Mouse (Mus musculus) gastrocnemius, adult 2 months (tissue): ENCODE measurements around the gene Cux2. TPM values are rescaled to one million over a fixed set of nuclear protein-coding genes. Genes with fewer than 3 reads are reported as not detected.
A peak's percentile ranks its signal among the peaks of the same experiment; 100 is the strongest.

Experiments
- DNase-seq: peaks from one replicate; pipeline ENCODE4 v3.0.0; 2022
- H3K27ac ChIP-seq: fragments of 200-600 bp; 2 replicates; pipeline ENCODE4 v1.8.1; 2022; ENCODE audit warnings: mild to moderate bottlenecking
- H3K4me3 ChIP-seq: fragments of 200-600 bp; 2 replicates; pipeline ENCODE4 v1.8.1; 2022; ENCODE audit warnings: mild to moderate bottlenecking, moderate library complexity
- CTCF ChIP-seq: fragments of 200-600 bp; IDR thresholded peaks from 2 replicates; pipeline ENCODE4 v1.8.1; 2022; ENCODE audit warnings: antibody characterized with exemption, mild to moderate bottlenecking, moderate library complexity
- intact Hi-C: fragments of 180-260 bp; cut with DNase I; formaldehyde crosslinking; loops from one replicate; pipeline ENCODE4 v1.15.1; 2025
- total RNA-seq, 2 experiments: library from RNA; stranded (reverse); gene quantifications; 2 replicates each; pipeline ENCODE4 v1.2.3; 2021

The Cux2 gene
- total RNA-seq, 2 experiments from 2014 or later: 3.9 to 6.0 TPM

GRCm38 (mm10) chr5:121968416-121968815 lies 81.5 kb downstream of the Cux2 start:
- no peak for TF ChIP-seq CTCF
- no peak overlapping the region for H3K27ac ChIP-seq

GRCm38 (mm10) chr5:121967520-121967919 lies 82.4 kb downstream of the Cux2 start:
- DNase-seq: no peak
- TF ChIP-seq CTCF: no peak
- Histone ChIP-seq H3K4me3 (no peak overlapping the region), H3K27ac (no peak overlapping the region)
- intact Hi-C loops: no loop called here

More at GRCm38 (mm10) chr5:121968416-121968815, 81.5 kb downstream of the Cux2 start:
- intact Hi-C loops: no loop called here
- no peak for DNase-seq
- no peak overlapping the region for H3K4me3 ChIP-seq

- Histone ChIP-seq H3K4me3 (no peak overlapping the region), H3K27ac (peak overlapping the region; percentile 71)
- peak; percentile 73 for DNase-seq
- TF ChIP-seq CTCF: no peak
- intact Hi-C loops: no loop called here
Observed at GRCm38 (mm10) chr5:121966940-121967339, 83.0 kb downstream of the Cux2 start.

GRCm38 (mm10) chr5:121962974-121963373 lies 86.9 kb downstream of the Cux2 start:
- intact Hi-C loops: loop anchor here (5.0 kb wide), 1 partner anchor 34 kb away; no protein-coding TSS in a partner anchor
- no peak for DNase-seq
- no peak overlapping the region for H3K4me3 ChIP-seq
- no peak for TF ChIP-seq CTCF
- peak overlapping the region; percentile 35; the same call in 1 of the 2 replicates for H3K27ac ChIP-seq

- Histone ChIP-seq H3K27ac (peak overlapping the region; percentile 51), H3K4me3 (no peak overlapping the region)
- peak; percentile 33 for DNase-seq
- intact Hi-C loops: loop anchor here (5.0 kb wide), 1 partner anchor 35 kb away; no protein-coding TSS in a partner anchor
- no peak for TF ChIP-seq CTCF
Observed at GRCm38 (mm10) chr5:121962359-121962758, 87.5 kb downstream of the Cux2 start.

- TF ChIP-seq CTCF: no peak
- no peak for DNase-seq
- intact Hi-C loops: loop anchor here (5.0 kb wide), 1 partner anchor 36 kb away; no protein-coding TSS in a partner anchor
- H3K27ac ChIP-seq: no peak overlapping the region
- no peak overlapping the region for H3K4me3 ChIP-seq
Observed at GRCm38 (mm10) chr5:121961256-121961655, 88.6 kb downstream of the Cux2 start.

- intact Hi-C loops: loop anchor here (5.0 kb wide), 1 partner anchor 38 kb away; no protein-coding TSS in a partner anchor
- Histone ChIP-seq H3K4me3 (no peak overlapping the region), H3K27ac (no peak overlapping the region)
- no peak for DNase-seq
- TF ChIP-seq CTCF: no peak
Observed at GRCm38 (mm10) chr5:121959688-121960087, 90.2 kb downstream of the Cux2 start.

GRCm38 (mm10) chr5:121958551-121958950 lies 91.4 kb downstream of the Cux2 start:
- DNase-seq: no peak
- intact Hi-C loops: no loop called here
- no peak overlapping the region for H3K4me3 ChIP-seq
- H3K27ac ChIP-seq: no peak overlapping the region
- TF ChIP-seq CTCF: no peak

GRCm38 (mm10) chr5:121955806-121956205 lies 94.1 kb downstream of the Cux2 start:
- intact Hi-C loops: no loop called here
- Histone ChIP-seq H3K27ac (no peak overlapping the region), H3K4me3 (no peak overlapping the region)
- no peak for TF ChIP-seq CTCF
- no peak for DNase-seq

- TF ChIP-seq CTCF: no peak
- Histone ChIP-seq H3K4me3 (no peak overlapping the region), H3K27ac (no peak overlapping the region)
- DNase-seq: no peak
- intact Hi-C loops: no loop called here
Observed at GRCm38 (mm10) chr5:121950175-121950574, 99.7 kb downstream of the Cux2 start.

GRCm38 (mm10) chr5:121949050-121949443 lies 100.9 kb downstream of the Cux2 start:
- Histone ChIP-seq H3K4me3 (no peak overlapping the region), H3K27ac (no peak overlapping the region)
- DNase-seq: no peak
- no peak for TF ChIP-seq CTCF
- intact Hi-C loops: no loop called here

GRCm38 (mm10) chr5:121948302-121949049 lies 101.4 kb downstream of the Cux2 start:
- intact Hi-C loops: no loop called here
- no peak overlapping the region for H3K27ac ChIP-seq
- peak; percentile 41 for DNase-seq
- H3K4me3 ChIP-seq: peak overlapping the region; percentile 62
- no peak for TF ChIP-seq CTCF

- intact Hi-C loops: no loop called here
- no peak overlapping the region for H3K4me3 ChIP-seq
- no peak for TF ChIP-seq CTCF
- no peak for DNase-seq
- H3K27ac ChIP-seq: no peak overlapping the region
Observed at GRCm38 (mm10) chr5:121946657-121947245, 103.2 kb downstream of the Cux2 start.
